Mouse (Mus musculus) testis, adult 2 months (tissue): ENCODE data around the gene Stk38.

Experiments used
- CTCF ChIP-seq: fragments of 200-500 bp; IDR thresholded peaks from 2 replicates; pipeline ENCODE4 v1.5.1; 2012; ENCODE audit warnings: low read depth, mild to moderate bottlenecking, inconsistent platforms, low read length, moderate library complexity; ENCODE audit not compliant: control insufficient read depth, insufficient read depth, insufficient replicate concordance
- POLR2A ChIP-seq: fragments of 200-500 bp; IDR thresholded peaks from 2 replicates; pipeline ENCODE4 v1.6.1; 2012; ENCODE audit warnings: low read depth, mild to moderate bottlenecking, inconsistent platforms, low read length, moderate library complexity; ENCODE audit not compliant: control insufficient read depth

DNA sequence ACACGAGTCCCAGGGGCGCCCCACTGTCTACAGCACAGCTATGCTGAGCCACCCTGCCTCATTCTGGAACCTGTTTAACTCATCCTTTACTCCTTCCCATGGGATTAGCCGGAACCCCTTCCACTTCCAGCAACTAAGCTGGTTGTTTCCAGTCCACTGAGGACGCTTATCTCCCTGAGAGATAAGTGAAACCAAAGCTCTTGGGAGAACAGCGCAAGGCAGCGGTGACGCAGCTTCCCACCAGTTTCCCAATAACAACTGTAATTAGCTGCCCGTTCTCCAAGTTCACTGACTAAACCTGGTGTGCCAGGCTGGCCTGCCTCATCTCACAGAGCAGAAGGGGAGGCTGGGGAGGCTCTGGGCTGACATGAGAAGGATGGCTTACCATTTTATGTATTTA lies 86.7 kb downstream of the Stk38 start:
- TF ChIP-seq POLR2A (no peak), CTCF (no peak)
